Mouse (Mus musculus) forebrain, embryonic 10.5 days (tissue): ENCODE measurements around the gene Cnksr1. TPM values are rescaled to one million over a fixed set of nuclear protein-coding genes. Genes with fewer than 3 reads are reported as not detected.

ENCODE experiments used
- DNase-seq: peaks from one replicate; pipeline ENCODE4 v3.0.0-alpha.2; 2017; ENCODE audit warnings: low spot score; ENCODE audit errors: extremely low spot score
- H3K27ac ChIP-seq: fragments of 300-500 bp; sonication (generic); 2 replicates; pipeline ENCODE4 v1.5.1; 2016; ENCODE audit warnings: mild to moderate bottlenecking
- H3K27me3 ChIP-seq: fragments of 300-500 bp; sonication (generic); 2 replicates; pipeline ENCODE4 v1.6.1; 2016; ENCODE audit warnings: mild to moderate bottlenecking; ENCODE audit not compliant: poor library complexity, severe bottlenecking
- H3K36me3 ChIP-seq: fragments of 300-500 bp; sonication (generic); replicated peaks from 2 replicates; pipeline ENCODE4 v1.6.1; 2016; ENCODE audit warnings: mild to moderate bottlenecking, moderate library complexity
- H3K4me1 ChIP-seq: fragments of 300-500 bp; sonication (generic); 2 replicates; pipeline ENCODE4 v1.6.1; 2016
- H3K4me3 ChIP-seq: fragments of 300-500 bp; sonication (generic); 2 replicates; pipeline ENCODE4 v1.5.1; 2016; ENCODE audit warnings: mild to moderate bottlenecking, moderate library complexity
- H3K9me3 ChIP-seq: fragments of 300-500 bp; sonication (generic); 2 replicates; pipeline ENCODE4 v1.6.1; 2016; ENCODE audit warnings: mild to moderate bottlenecking, moderate library complexity
- WGBS: fragments of 180-500 bp; shearing (Covaris S2); methylation state at CpG from one replicate; pipeline ENCODE4 v1.1.7; 2016; 5-methylcytosine and 5-hydroxymethylcytosine counted together
- polyA plus RNA-seq: library from polyadenylated mRNA; unstranded; fragments of >200 nt; fragmentation: Nextera tagmentation; extraction: Ambion mirVana; gene quantifications from 2 replicates; pipeline ENCODE4 v1.2.1, GENCODE M21; 2016

The Cnksr1 gene
- polyA plus RNA-seq, 1 experiment from 2014 or later = 1.1 TPM

DNA sequence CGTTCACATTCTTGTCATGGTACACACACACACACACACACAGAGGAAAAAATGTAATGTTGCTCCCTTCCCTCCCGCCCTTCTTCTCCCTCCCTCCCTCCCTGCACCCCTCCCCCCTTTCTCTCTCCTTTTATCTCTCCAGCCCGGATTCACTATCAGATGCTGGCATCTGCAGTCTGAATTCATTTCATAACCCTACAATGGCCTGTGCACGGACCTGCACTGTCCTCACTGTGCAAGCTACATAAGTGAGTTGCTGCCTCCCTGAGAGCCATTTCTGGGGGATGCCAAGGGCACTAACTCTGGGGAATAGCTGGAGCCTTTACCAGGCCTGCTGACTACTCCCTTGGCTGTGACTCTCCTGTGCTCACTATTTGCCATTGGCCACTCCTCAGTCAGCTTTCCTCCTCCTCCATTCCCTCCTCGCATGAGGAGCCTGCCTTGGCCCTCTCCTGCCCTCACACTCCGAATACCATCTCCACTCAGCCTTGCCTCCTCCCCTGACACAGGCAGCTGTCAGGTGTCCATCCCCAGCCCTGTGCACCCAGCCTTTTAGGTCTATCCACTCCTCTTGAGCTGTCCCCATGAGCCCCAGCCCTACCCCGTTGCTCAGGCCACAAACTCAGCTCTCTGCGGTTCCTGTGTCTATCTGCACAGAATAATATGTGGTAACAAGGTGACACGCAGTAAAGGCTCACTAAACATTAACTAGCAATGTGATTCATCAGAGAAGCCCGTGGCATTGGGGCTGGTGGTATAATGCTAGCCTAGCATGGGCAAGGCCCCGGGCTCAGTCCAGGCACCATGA, 15.2 kb downstream of the Cnksr1 start:
- Histone ChIP-seq H3K27me3 (no peaks in the 10 kb centered on the region), H3K4me1 (peaks cover 2% of the 10 kb centered on the region), H3K36me3 (no peaks in the 10 kb centered on the region), H3K27ac (no peak overlapping the region), H3K4me3 (no peak overlapping the region), H3K9me3 (no peaks in the 10 kb centered on the region)
- no peak for DNase-seq
- WGBS = 74% methylated on average over 11 of the region's 11 CpGs

DNA sequence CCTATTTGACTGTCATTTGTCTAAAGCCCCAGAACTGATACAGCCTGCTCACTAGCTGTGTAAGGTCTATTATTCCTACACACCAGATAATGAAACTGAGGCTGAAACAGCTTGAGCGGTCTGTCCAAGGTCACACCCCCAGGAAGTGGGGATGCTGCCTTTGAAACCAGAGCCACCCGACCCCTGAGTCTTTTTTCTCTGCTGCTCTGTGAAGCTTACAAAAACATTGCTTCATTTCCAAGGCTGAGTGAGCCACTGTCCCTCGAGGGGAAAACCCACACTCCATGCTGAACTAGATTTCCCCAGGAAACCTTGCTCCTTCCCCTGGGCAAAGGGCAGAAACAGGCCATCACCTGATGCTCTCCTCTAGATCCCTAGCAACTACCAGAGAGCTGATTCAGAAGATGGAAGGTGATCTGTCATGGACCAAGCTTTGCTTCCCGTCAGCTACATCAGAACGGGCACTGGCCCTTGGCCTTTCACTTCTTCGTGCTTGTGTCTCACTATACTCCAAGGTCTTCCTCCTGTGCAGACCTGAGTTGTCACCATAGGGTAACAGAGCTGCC, 31.6 kb downstream of the Cnksr1 start:
- H3K27ac ChIP-seq = no peak overlapping the region
- 0 out of 2 replicates have a peak, but pooled peaks cover 5% of the 10 kb centered on the region for H3K4me1 ChIP-seq
- H3K36me3 ChIP-seq = no peaks in the 10 kb centered on the region
- H3K27me3 ChIP-seq = peaks cover 7% of the 10 kb centered on the region; the same call in 1 of the 2 replicates
- no peaks in the 10 kb centered on the region for H3K9me3 ChIP-seq
- no peak overlapping the region for H3K4me3 ChIP-seq
- no peak for DNase-seq
- 68% methylated on average over 6 of the region's 6 CpGs for WGBS

DNA sequence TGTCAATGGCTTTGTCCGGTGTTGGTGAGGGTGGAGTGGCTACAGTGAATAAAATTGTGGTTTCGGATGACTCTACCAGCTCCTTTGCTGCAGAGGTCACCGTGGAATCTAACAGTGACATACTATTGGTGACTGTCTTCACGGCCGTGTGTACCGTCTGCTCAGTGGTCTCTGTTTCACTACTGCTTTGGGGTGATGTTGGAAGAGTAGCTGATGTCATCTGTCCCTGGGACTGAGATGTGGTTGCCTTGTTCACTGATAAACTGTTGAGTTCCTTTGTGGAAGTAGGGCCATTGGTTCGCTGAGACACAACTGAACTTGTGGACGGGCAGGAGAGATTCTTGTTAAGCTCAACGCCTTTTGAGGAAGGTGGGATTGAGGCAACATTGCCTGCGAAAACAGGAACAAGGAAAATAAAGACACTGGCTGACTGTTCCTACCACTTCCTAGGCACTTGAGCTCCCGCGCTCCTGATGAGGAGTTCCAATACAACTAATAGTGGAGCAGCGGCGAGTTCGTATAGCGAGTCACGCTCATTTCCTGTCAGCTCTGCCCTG, 34.8 kb downstream of the Cnksr1 start:
- WGBS = 84% methylated on average over 17 of the region's 17 CpGs
- no peaks in the 10 kb centered on the region for H3K9me3 ChIP-seq
- H3K27ac ChIP-seq = no peak overlapping the region

DNA sequence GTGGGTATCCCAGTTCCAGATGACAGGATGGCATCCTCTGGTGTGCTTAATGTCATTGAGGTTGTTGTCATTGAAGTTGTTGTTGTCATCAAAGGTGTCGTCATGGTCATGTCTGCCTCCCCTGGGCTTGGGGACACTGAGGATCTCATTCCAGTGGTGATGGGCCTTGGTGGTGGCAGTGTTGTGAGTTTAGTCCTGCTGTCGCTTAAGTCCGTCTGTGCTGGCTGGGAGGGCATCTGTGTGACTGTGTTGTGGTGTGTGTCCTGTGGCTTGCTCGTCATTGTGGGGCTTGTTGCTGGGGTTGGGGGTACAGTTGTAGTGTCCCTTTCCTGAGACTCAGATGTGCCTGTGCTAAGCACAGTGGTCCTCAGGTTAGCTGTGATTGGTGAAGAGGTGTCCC, 35.3 kb downstream of the Cnksr1 start, which contains the start of gene Gm7534:
Gene Gm7534 (minus strand): TSS at position 101 of the 400 bp plus-strand sequence.
- WGBS = 92% methylated on average over 4 of the region's 4 CpGs
- no peak for DNase-seq
- 0 out of 2 replicates have a peak, but pooled peaks cover 5% of the 10 kb centered on the region for H3K4me1 ChIP-seq

More for the DNA sequence above, 34.8 kb downstream of the Cnksr1 start:
- H3K4me3 ChIP-seq = no peak overlapping the region
- no peaks in the 10 kb centered on the region for H3K27me3 ChIP-seq
- 0 out of 2 replicates have a peak, but pooled peaks cover 5% of the 10 kb centered on the region for H3K4me1 ChIP-seq
- DNase-seq = no peak
- H3K36me3 ChIP-seq = no peaks in the 10 kb centered on the region

DNA sequence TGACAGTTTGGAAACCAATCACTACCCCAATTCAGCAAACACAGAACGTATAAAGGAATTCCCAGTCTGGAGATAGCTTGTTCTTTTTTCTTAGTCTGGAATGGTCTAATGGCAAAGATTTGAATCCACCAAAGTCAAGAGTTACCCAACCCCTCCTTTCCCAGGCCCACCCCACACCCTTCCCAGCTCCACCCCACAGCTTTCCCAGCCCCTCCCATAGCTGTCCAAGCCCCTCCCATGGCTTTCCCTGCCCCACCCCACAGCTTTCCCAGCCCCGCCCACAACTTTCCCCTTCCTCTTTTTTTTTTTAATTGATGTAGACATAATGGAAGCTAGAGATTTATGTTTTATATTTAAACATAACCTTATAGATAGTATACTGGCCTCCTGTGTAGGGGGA, 38.8 kb downstream of the Cnksr1 start:
- no peaks in the 10 kb centered on the region for H3K4me1 ChIP-seq
- WGBS = 81% methylated on average over 2 of the region's 2 CpGs
- no peak overlapping the region for H3K27ac ChIP-seq
- H3K36me3 ChIP-seq = no peaks in the 10 kb centered on the region
- H3K4me3 ChIP-seq = no peak overlapping the region
- no peaks in the 10 kb centered on the region for H3K27me3 ChIP-seq
- H3K9me3 ChIP-seq = no peaks in the 10 kb centered on the region
- no peak for DNase-seq

More for the DNA sequence above, 35.3 kb downstream of the Cnksr1 start, which contains the start of gene Gm7534:
- Histone ChIP-seq H3K36me3 (no peaks in the 10 kb centered on the region), H3K9me3 (no peaks in the 10 kb centered on the region), H3K27me3 (no peaks in the 10 kb centered on the region), H3K27ac (no peak within 1 kb of the TSS), H3K4me3 (no peak within 1 kb of the TSS)

DNA sequence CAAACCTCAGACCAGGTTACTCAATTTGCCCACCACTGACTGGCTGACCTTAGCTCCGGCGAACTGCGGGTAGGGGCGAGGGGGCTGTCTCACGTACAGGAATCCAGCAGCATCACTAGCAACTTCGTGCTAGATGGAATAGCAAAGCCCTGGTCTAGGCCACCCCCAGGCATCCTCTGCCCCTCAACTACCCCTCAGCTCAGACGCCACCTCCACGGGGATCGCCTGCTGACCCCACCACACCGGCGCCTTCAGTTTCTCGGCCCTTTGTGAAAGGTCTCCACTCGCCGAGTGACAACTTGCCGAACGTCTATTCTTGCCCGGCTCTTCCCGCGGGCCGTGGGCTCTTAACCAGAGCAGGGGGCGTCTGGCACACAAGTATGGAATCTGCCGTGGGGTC, 51.9 kb downstream of the Cnksr1 start:
- peak overlapping the region; percentile 83 for H3K4me3 ChIP-seq
- peaks cover 28% of the 10 kb centered on the region for H3K36me3 ChIP-seq
- WGBS = under 1% methylated on average over 22 of the region's 22 CpGs
- peak overlapping the region; percentile 93 for H3K27ac ChIP-seq
- no peaks in the 10 kb centered on the region for H3K27me3 ChIP-seq
- H3K4me1 ChIP-seq = peaks cover 14% of the 10 kb centered on the region
- no peaks in the 10 kb centered on the region for H3K9me3 ChIP-seq
- DNase-seq = no peak

DNA sequence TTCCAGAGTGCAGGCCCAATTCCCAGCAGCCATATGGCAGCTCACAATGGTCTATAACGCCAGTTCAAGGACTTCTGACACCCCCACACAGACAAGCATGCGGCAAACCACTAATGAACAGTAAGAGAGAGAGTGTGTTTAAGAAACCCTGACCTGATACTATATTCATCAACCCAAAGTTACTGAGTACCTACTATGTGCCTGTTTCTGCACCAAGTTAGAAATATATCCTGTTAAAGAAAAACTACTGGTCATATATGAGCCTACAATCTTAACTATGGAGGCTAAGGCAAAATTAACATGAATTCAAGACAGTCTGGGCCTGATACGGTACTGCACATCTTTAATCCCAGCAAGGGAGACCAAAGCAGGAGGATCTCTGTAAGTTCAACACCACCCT, 52.6 kb downstream of the Cnksr1 start:
- WGBS = 87% methylated on average over 3 of the region's 3 CpGs
- no peak for DNase-seq
- no peaks in the 10 kb centered on the region for H3K27me3 ChIP-seq

DNA sequence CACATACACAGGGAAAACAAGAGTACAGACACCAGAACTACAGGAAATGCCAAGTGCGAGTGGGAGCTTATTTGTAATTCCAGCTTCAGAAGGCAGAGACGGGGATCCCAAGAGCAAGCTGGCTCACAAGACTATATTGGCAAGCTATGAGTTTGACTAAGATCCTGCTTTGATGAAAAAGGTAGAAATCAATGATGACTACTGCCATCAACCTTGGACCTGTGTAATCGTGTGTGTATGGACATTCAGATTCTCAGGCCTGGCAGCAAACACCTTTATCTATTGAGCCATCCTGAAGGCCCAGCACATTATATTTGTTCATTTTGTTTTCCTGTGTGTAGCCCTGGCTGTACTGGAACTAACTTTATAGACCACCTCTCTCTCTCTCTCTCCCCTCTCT, 54.5 kb downstream of the Cnksr1 start:
- DNase-seq = no peak
- no peak overlapping the region for H3K27ac ChIP-seq
- H3K27me3 ChIP-seq = no peaks in the 10 kb centered on the region
- H3K4me1 ChIP-seq = peaks cover 14% of the 10 kb centered on the region
- no peaks in the 10 kb centered on the region for H3K9me3 ChIP-seq
- no peak overlapping the region for H3K4me3 ChIP-seq
- WGBS = 91% methylated on average over 3 of the region's 3 CpGs
- peaks cover 38% of the 10 kb centered on the region for H3K36me3 ChIP-seq

More for the DNA sequence above, 52.6 kb downstream of the Cnksr1 start:
- Histone ChIP-seq H3K9me3 (no peaks in the 10 kb centered on the region), H3K36me3 (peaks cover 34% of the 10 kb centered on the region), H3K4me3 (peak overlapping the region; percentile 83), H3K4me1 (peaks cover 14% of the 10 kb centered on the region), H3K27ac (peak overlapping the region; percentile 93)

DNA sequence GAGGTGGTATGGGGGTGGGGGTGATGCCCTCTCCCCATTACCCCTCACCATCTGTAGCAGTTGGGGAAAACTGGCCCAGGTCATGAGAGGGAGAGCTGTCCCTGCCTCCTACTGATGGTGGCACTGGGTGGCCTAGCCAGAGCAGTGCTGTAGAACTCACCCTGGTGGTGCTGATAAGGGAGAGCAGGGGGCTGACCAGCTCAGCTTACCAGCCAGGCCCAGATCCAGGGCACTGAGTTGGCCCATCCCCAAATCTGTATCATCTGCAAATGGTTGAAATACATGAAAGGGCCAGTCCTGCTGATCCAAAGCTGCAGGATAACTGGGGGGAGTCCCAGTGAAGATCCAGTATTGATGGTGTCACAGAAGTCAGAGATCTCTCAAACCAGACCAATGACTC, 56.4 kb downstream of the Cnksr1 start:
- H3K4me1 ChIP-seq = peaks cover 14% of the 10 kb centered on the region
- H3K27ac ChIP-seq = 0 out of 2 replicates have a peak overlapping the region, but pooled peaks have one; percentile 25
- H3K9me3 ChIP-seq = no peaks in the 10 kb centered on the region
- H3K27me3 ChIP-seq = no peaks in the 10 kb centered on the region
- H3K36me3 ChIP-seq = peaks cover 38% of the 10 kb centered on the region
- no peak overlapping the region for H3K4me3 ChIP-seq
- DNase-seq = no peak

DNA sequence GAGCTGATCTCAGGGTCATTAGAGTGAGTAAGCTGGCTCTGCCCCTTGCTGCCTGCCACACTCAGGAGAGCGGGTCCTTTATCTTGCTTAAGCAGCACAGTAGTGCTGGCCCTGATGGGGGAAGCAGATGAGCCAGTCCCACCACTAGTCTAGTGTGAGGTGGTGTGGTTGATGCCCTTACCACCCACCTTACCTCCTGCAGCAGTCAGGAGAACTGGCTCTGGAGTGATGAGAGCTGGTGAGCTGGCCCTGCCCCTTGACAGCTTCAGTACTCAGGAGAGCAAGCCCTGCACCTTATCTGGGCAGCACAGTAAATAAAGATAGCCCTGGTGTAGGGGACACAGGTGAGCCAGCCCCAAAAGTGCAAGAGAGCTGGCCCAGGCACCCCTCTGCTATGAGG, 57.1 kb downstream of the Cnksr1 start:
- 95% methylated on average over 1 of the region's 1 CpGs for WGBS

More for the DNA sequence above, 57.1 kb downstream of the Cnksr1 start:
- Histone ChIP-seq H3K36me3 (peaks cover 44% of the 10 kb centered on the region), H3K4me3 (no peak overlapping the region), H3K27ac (peak overlapping the region; percentile 25; the same call in 1 of the 2 replicates), H3K27me3 (no peaks in the 10 kb centered on the region), H3K4me1 (peaks cover 11% of the 10 kb centered on the region), H3K9me3 (no peaks in the 10 kb centered on the region)
- DNase-seq = no peak
